Mouse (Mus musculus) cortical plate, adult 2 months (tissue): ENCODE results near the gene Tnf.

ENCODE experiments used
- CTCF ChIP-seq: fragments of 200-500 bp; IDR thresholded peaks from 2 replicates; pipeline ENCODE4 v1.5.1; 2011; ENCODE audit warnings: mild to moderate bottlenecking, control low read depth, low read length; ENCODE audit not compliant: insufficient read depth; ENCODE audit errors: extremely low read depth
- POLR2A ChIP-seq: fragments of 200-500 bp; IDR thresholded peaks from 2 replicates; pipeline ENCODE4 v1.6.1; 2011; ENCODE audit warnings: mild to moderate bottlenecking, low read length, control low read depth; ENCODE audit not compliant: insufficient read depth; ENCODE audit errors: extremely low read depth

- no peak for TF ChIP-seq POLR2A
- no peak for TF ChIP-seq CTCF
Observed at GRCm38 (mm10) chr17:35240384-35241304, 38.8 kb upstream of the Tnf start.
